Mouse (Mus musculus): ENCODE results near the gene Rilp.

Rilp gene

DNA sequence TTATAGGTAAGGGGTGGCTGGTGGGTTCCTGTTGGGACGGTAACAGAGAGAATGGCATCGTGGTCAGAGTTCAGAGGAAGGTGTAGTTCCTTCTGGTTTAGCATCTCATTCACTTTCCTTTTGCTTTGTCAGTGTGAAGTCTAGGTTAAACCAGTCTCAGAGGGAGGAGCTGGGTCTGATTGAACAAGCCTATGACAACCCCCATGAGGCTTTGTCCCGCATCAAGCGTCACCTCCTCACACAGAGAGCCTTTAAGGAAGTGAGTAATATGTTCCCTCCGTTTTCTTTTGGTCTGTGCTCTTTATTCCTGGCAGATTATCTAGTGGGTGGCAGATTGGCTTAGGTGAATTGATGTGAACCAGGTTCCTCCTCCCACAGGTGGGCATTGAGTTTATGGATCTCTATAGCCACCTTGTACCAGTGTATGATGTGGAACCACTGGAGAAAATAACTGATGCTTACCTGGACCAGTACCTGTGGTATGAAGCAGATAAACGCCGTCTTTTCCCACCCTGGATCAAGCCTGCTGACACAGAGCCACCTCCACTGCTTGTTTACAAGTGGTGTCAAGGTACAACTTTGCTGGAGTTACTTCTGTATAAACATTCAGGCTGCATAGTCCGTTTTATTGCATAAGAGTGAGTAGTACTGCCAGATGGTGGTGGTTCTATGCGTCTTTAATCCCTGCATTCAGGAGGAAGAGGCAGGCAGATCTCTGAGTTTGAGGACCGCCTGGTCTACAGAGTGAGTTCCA is 15.4 kb upstream of the Rilp start:
- no peak for DNase-seq (ENCODE audit: low spot score)

DNA sequence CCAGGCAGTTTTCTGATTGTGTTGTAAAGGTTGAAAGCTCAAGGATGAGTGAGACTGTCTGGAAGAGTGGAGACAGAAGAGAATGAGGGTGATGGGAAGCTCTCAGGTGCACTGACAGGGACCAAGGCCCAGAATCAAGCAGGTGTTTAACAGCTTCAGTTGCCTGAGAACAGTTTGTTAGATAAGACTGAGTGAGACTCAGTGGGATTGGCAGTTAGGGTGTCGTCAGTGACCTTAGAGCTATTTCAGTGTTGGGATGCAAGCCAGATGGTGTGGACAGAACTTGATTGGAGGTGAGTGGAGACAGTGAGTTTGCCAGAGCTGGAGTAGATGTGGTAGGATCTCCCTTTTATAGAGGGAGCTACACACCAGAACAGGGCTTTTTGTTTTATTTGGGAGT is 11.8 kb upstream of the Rilp start:
- DNase-seq (ENCODE audit: low spot score), result no peak

DNA sequence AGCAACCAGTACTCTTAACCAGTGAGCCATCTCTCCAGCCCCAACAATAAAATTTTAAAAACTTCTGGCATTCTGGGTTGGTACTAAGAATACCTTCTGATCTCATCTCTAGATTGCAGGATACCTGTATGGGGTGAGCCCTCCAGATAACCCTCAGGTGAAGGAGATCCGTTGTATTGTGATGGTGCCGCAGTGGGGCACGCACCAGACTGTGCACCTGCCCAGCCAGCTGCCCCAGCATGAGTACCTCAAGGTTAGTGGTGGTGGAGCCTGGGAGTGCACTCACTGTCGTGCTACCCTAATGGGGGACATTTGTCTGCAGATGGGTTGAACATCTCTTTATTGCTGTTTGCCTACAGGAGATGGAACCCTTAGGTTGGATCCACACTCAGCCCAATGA is 1.7 kb upstream of the Rilp start:
- DNase-seq (ENCODE audit: low spot score), result no peak

DNA sequence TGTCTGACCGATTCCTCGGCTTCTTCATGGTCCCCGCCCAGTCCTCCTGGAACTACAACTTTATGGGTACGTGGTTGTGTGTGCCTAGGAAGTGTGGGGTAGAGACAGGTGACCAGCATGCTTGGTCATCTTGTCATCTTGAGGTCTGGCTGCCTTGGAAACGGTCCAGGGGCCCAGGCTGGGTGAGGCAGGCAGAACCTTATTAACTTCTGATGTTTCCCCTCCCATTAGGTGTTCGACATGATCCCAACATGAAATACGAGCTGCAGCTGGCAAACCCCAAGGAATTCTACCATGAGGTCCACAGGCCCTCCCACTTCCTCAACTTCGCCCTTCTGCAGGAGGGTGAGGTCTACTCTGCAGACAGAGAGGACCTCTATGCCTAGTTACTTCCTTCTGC is 990 bp upstream of the Rilp start:
- no peak for DNase-seq (ENCODE audit: low spot score)

DNA sequence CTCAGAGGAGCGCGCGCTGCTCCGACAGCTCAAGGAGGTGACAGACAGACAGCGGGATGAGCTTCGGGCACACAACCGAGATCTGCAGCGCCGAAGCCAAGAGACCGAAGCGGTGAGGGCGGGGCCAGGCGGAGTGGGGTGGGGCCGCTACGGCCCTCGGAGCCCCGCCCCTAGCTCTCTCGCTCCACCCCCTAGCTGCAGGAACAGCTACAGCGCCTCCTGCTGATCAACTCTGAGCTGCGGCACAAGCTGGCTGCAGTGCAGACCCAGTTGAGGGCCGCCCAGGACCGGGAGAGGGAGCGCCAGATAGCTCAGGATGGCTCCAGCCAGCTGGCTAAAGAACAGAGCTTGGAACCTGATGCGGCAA is 716 bp downstream of the Rilp start:
- DNase-seq (ENCODE audit: low spot score), result peak; percentile 99

DNA sequence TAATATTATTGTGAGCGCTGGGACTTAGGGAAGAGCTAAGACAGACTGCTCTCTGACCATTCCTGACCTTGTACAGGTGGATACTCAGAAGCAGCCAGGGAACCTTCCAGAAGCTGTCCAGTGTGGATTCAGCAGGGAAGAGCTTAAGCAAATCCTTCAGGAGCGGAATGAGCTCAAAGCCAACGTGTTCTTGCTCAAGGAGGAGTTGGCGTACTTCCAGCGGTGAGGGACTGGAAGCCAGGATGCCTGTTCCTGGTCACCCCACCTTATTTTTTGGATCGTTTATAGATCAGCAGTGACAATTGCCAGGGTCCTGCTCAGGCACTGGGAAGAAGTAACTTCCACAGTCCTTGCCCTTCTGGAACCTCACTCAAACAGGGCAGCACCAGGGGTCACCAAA is 1.3 kb downstream of the Rilp start:
- peak; percentile 83 for DNase-seq (ENCODE audit: low spot score)

DNA sequence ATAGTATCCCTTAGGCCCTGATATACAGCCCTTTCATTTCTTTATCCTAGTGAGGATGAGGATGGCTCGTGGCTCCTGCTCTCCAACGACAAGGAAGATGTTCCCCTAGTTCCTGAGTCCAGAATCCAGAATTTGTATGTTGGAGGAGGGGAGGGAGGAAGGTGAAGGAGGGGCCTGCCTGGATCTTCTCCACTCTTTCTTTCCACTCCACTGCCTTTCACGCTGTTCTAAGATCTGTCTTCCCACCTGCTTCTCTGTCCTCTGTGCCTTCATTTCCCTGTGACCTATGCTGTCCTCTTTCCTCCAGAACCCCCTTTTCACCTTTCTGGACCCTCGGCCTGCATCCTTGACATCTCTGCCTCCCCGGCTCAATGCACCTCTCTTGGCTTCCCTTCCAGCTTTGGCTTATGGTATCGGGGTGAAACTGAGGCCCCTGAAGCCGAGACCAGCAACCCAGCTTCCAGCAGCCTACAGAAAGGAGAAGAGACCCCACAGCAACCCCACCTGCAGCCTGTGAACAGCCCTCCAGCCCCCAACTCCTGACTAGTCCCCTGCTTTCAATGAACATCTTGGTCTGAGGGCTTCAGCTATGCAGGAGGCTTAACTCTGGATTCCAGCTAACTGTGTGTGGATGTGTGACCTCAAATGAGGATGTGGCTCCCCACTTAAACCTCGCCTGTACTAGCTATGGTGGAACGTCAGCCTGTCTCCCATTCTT is 2.6 kb downstream of the Rilp start:
- DNase-seq (ENCODE audit: low spot score), result no peak

DNA sequence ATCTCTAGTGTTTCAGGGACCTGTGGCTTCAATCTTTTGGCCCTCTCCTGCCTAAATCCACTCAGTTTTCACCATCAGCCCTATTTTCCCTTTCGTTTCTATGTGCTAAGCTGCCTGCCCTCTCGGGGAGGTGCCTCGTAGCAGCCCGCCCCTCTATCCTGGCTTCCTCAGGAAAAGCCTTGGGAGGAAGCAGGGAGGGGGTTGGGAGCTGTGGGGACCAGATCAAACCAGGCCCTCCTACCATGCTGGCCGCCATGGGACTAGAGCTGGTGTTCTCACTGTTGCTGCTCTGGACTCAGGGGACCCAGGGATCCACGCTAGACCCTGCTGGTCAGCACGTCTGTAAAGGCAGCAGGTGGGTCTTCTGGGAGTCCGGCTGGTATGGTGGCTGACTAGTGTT is 3.4 kb downstream of the Rilp start, which contains the start of gene Scarf1:
Gene Scarf1 (plus strand): TSS at position 205 of the 400 bp plus-strand sequence.
- DNase-seq (ENCODE audit: low spot score), result no peak

GRCm38 (mm10) chr11:75515186-75515585 is 5.3 kb downstream of the Rilp start:
- DNase-seq (ENCODE audit: low spot score), result no peak

GRCm38 (mm10) chr11:75519834-75520633 is 10.1 kb downstream of the Rilp start:
- no peak for DNase-seq (ENCODE audit: low spot score)

DNA sequence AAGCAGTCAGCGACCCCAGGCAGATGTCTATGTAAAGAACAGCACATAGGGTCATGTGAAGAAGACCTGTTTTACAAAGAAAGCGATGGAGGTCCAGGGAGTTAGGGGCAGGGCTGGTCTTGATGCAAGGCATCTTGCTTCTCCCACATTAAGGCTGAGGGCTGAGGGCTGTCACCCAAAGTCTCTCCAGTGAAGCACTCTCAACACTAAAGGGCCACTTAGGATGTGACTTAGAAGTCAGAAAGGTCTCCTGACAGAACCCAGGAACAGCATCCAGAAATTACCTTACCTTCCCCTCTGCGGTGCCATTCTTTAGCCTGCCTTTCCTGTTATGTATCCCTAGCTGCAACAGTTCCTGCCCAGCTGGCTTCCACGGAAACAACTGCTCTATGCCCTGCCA is 11.7 kb downstream of the Rilp start:
- no peak for DNase-seq (ENCODE audit: low spot score)

- no peak for DNase-seq (ENCODE audit: low spot score)
Observed at GRCm38 (mm10) chr11:75522793-75523192, 12.9 kb downstream of the Rilp start.

GRCm38 (mm10) chr11:75525531-75526125 is 15.7 kb downstream of the Rilp start:
- no peak for DNase-seq (ENCODE audit: low spot score)

DNA sequence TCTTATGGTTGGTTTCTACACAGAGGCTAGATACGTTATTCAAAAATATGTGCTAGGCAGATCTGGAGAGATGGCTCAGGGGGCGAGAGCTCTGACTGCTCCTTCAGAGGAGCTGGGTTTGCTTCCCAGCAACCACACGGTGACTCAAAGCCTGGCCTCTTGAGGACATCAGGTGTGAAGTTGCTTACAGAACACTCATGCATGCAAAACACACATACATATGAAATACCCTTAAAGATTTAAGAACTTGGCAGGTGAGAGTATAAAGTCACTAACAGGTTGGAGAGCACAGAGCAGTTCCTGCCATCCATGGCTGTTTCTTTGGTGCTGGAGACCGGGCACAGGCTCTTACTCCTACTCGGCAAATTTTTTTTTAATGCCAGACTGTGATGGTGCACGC is 17.0 kb downstream of the Rilp start:
- DNase-seq (ENCODE audit: low spot score), result no peak

DNA sequence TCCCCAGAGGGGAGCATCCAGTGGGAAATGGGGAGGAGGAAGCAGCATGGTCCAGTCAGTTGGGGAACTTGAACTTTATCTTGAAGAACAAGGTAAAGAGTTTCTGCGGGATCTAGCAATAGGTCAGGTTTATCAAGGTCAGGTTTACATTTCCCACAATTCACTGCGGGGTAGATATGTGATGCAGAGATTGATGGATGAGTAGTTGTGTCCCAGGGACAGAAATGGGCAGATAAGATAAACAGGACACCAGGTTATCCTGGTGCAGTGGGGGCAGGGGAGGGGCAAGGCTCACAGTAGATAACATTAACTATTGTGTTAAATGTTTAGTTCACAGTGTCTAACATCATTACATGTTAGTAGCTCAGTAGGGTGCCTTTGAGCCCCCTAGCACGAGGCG is 19.9 kb downstream of the Rilp start:
- no peak for DNase-seq (ENCODE audit: low spot score)

DNA sequence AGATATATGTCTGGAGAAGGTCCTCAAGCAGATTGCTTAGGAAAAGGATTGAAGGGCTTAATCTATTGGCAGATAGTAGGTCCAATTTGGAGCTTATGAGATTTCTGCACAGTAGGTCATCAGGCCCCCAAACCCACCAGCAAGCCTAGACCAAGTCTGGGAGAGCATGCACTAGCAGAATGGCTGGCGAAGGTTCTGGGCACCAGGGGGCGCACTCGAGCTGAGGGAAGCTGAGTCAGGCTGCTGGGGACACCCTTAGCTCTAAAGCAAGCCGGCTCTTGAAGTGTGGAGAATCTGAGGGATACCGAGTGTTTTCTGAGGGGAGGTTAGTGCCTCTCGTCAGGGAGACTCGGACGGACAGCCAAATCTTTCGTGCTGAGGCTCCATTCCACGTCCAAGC is 20.4 kb downstream of the Rilp start:
- DNase-seq (ENCODE audit: low spot score), result peak; percentile 100

GRCm38 (mm10) chr11:75530845-75531373 is 21.0 kb downstream of the Rilp start:
- no peak for DNase-seq (ENCODE audit: low spot score)

DNA sequence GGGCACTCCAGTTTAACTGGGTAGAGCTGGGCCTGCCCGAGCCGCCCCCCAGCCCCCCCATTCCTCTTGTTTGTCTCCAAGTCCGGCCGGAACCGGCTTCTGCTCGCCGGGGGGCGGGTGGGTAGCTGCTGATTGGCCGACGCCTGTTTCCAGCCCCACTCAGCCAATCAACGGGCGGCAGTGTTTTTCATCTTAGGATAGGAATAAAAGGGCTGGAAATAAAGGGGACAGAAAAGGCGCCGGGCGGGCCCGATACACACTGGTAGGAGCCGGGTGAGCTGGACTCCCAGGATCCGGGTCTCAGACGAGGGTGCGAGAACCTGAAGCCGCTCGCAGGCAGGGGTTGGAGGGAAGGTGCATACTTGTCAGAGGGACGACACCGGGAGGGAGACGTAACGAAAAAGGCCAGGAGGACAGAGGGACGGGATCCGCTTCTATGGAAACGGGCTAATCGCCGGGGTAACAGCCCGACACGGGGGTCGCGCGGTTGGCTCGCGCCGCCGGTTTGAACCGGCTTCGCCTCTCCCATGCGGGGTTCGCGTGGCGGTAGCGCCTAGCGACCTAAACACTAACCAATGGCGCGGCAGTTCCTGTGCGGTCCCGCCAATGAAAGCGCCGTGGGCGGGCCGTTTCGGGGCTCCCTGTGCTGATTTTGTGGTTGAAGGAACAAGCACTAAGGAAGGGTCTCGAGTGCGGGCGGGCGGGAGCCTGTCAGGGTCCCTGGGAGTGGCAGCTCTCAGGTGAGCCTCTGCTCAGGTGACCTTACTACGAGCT is 21.8 kb downstream of the Rilp start, which contains the start of gene Slc43a2:
Gene Slc43a2 (plus strand): TSS at position 226 of the 774 bp plus-strand sequence.
- DNase-seq (ENCODE audit: low spot score), result peak; percentile 95

DNA sequence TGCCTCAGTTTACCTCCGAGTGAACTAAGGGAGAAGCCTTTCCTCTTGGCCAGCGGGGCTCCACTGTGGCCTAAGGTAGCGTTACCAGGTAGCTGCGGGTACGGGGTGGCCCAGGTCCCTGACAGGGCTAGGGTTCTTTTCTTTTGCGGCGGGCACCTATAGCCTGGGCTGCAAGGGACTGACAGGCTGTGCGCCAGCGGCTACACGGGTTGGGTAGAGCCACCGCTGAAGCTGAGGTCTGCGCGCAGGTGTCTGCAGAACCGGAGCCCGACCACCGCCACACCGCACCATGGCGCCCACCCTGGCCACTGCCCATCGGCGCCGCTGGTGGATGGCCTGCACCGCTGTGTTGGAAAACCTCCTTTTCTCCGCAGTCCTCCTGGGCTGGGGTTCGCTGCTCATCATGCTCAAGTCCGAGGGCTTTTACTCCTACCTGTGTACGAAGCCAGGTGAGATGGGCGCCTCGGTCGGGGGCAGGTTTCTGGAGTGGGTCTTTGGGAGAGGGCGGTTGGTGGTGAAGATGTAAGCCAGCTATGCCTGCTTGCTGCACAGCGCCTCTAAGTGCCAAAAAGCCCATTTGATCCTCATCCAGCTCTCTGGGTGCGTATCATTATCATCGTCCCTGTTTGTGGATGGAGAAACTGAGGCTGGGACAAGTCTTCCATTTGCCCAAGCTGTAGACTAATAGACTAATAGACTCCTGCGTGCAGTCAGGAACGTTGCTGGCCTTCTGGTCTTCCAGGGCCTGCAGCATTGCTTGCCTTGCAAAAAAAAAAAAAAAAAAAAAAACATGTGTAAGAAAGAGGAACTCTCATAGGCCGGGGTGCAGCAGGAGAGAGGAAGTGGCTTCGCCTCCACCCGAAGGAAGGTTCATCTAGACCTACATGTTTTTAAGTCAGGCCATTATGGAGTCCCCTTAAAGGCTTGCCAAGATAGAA is 22.7 kb downstream of the Rilp start:
- DNase-seq (ENCODE audit: low spot score), result no peak

Measured in testis, postnatal 10 days (tissue).